Mouse (Mus musculus): Measurements from ENCODE around the gene Lpar2.

The Lpar2 gene

DNA sequence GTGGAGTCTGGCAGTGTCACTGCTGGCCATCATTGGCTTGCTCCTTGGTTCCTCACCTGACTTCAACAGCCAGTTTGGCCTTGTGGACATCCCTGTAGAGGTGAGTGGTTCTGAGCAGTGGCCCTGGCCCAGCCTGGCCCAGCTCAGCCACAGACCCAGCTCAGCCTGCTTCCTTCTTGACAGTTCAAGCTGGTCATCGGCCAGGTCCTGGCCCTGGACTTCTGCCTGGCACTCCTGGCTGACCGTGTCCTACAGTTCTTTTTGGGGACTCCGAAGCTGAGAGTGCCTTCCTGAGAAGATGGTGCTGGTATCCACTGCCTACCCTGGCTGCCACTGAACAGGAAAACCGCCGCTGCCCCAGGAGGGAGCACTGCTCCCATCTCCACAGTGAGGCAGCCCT is 15.0 kb upstream of the Lpar2 start:
- DNase-seq (ENCODE audit: low spot score), result no peak

DNA sequence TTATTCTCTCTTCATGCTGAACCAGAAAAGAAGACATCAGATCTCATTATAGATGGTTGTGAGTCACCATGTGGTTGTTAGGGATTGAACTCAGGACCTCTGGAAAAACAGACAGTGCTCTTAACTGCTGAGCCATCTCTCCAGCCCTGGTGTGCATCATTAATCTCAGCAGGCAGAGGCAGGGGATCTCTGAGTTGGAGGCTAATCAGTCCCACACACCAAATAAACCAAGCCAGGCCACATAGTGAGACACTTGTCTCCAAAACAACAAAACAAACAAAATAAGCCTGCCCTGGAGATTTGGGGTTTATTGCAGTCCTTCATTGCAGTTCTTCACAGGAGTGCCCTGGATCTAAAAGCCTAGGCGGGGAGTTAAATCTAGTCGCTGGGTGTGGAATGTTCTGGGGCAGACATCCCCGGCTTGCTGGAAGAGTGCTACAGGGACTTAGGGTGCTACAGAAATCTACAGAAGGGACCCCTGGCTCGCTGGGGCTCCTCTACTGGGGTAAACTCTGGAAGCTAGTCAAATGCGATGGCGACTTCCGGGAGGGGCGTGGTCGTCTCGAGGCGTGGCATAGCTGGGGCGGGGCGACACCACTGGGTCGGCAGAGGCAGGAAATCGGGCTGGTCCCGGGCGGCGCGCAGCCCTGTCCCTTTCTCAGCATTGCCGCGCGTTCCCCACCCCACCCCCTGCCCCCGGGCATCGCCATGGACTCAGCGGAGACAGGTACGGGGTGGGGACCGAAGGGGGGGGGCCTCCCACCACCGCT is 13.9 kb upstream of the Lpar2 start, which contains the start of gene Gmip:
Gene Gmip, plus strand, starts transcription at position 586 of the 770 bp plus-strand sequence.
- peak; percentile 81 for DNase-seq (ENCODE audit: low spot score)

GRCm38 (mm10) chr8:69808864-69809403 is 13.3 kb upstream of the Lpar2 start:
- no peak for DNase-seq (ENCODE audit: low spot score)

DNA sequence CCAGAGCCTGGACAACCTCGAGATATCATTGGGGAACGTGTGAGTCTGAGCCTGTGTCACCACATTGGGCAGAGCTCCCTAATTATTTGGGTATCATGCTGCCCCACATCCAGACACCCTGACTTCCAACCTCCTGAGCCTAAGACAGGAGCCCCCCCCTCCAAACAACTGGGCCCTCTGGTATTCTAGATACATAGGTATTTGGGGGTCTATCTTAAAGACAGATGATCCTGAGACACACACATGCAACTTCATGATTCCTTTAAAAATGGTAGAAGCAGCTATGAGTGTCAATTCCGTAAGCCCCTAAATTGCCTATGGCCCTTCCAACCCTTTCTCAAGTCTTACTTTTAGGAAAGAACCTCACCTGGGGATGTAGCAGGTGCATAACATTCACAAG is 12.4 kb upstream of the Lpar2 start:
- no peak for DNase-seq (ENCODE audit: low spot score)

DNA sequence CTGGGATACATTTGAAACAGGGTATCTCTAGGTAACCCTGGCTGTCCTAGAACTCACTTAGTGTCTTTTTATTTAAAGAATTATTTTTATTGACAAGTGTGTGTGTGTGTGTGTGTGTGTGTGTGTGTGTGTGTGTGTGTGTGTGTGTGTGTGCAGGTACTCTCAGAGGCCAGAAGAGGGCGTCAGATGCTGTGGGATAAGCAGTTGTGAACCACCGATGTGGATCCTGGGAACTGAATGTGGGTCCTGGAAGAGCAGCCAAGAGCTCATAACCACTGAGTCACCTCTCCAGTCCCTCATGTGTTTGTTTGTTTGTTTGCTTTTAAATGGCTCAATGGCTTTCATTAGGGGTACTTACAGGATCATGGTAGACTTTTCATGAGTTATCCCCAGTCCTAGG is 7.3 kb upstream of the Lpar2 start:
- DNase-seq (ENCODE audit: low spot score), result no peak

- peak; percentile 36 for DNase-seq (ENCODE audit: low spot score)
Observed at GRCm38 (mm10) chr8:69815396-69815795, 6.8 kb upstream of the Lpar2 start.

GRCm38 (mm10) chr8:69820466-69820865 is 1.8 kb upstream of the Lpar2 start:
- DNase-seq (ENCODE audit: low spot score), result peak; percentile 67

- no peak for DNase-seq (ENCODE audit: low spot score)
Observed at GRCm38 (mm10) chr8:69821971-69822385, 251 bp upstream of the Lpar2 start.

DNA sequence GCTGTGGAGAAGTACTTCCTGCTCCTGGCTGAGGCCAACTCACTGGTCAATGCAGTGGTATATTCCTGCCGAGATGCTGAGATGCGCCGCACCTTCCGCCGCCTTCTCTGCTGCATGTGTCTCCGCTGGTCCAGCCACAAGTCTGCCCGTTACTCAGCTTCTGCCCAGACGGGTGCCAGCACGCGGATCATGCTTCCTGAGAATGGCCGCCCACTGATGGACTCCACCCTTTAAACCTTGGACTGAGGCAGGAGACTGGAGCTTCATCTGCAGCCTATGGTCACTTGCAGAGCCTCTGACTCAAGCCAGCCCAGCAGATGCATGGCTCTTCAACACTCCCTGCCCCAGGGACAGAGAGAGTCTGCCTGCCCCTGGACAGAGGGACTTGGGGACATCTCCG is 4.1 kb downstream of the Lpar2 start:
- no peak for DNase-seq (ENCODE audit: low spot score)

- peak; percentile 92 for DNase-seq (ENCODE audit: low spot score)
Observed at GRCm38 (mm10) chr8:69832298-69832853, 10.1 kb downstream of the Lpar2 start, which contains the start of gene Pbx4. Gene Pbx4, plus strand, starts transcription at chr8:69832491.

DNA sequence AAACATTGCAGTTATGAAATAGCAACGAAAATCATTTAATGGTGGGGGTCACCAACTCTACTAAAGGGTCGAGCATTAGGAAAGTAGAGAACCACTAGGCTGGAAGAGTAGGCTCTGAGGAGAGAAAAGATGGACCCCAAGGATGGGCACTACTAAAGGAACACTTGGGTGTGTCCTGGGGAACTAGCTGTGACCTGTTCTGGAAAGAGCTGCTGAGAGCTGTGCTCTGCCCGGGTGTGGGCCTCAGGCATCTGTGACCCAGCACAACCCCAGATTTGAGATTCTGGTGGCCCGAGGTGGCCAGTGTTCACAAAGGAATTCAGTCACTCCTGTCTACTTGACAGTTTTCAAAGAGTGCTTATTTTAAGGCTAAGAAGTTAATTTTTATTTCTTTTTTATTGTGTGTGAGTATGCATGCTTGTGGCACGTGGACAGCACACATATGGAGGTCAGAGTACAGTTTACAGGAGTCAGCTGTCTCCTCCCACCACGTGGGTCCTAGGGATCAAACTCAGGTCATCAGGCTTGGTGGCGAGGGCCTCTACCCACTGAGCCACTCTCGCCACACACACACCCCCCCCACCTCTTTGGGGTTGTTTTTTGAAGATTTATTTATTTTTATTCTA is 14.9 kb downstream of the Lpar2 start:
- DNase-seq (ENCODE audit: low spot score), result peak; percentile 50

GRCm38 (mm10) chr8:69847167-69848065 is 25.2 kb downstream of the Lpar2 start:
- DNase-seq (ENCODE audit: low spot score), result no peak

- peak; percentile 25 for DNase-seq (ENCODE audit: low spot score)
Observed at GRCm38 (mm10) chr8:69848951-69849350, 26.7 kb downstream of the Lpar2 start.

GRCm38 (mm10) chr8:69849899-69850298 is 27.7 kb downstream of the Lpar2 start:
- no peak for DNase-seq (ENCODE audit: low spot score)

- DNase-seq (ENCODE audit: low spot score), result no peak
Observed at GRCm38 (mm10) chr8:69850926-69851506, 28.8 kb downstream of the Lpar2 start.

DNA sequence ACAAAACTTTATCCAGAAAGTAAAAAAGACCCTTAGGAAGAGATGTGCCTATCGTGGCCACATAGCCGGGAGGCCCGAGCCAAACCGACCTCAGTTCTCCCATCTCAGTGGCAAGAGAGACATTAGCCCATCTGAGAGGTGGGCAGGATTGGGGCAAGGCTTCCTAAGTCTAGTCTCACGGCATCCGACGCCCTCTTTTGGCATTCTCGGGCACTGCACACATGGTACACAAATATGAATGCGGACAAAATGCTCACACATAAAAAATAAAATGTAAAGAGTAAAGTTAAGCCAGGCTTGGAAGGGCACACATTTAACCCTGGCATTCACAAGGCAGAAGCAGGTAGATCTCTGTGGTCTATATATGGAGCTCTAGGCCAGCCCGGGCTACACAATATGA is 31.6 kb downstream of the Lpar2 start:
- no peak for DNase-seq (ENCODE audit: low spot score)

DNA sequence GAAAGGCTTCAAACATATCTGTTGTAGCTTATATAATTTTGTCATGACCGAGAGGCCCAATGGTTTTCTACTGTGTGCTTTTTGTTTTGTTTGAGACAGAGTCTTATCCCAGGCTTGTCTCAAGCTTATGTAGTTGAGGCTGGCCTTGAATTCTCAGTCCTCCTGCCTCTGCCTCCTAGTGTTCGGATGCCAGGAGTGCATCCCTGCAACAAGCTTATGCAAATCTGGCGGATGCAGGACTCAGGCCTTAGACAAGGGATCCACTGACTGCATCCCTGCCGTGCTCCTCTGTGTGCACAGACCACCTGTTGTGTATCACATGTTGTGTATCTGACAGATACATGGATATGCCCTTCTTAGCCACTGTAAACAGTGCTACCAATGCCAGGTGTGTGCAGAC is 38.6 kb downstream of the Lpar2 start:
- DNase-seq (ENCODE audit: low spot score), result no peak

- DNase-seq (ENCODE audit: low spot score), result no peak
Observed at GRCm38 (mm10) chr8:69861251-69861650, 39.0 kb downstream of the Lpar2 start.

DNA sequence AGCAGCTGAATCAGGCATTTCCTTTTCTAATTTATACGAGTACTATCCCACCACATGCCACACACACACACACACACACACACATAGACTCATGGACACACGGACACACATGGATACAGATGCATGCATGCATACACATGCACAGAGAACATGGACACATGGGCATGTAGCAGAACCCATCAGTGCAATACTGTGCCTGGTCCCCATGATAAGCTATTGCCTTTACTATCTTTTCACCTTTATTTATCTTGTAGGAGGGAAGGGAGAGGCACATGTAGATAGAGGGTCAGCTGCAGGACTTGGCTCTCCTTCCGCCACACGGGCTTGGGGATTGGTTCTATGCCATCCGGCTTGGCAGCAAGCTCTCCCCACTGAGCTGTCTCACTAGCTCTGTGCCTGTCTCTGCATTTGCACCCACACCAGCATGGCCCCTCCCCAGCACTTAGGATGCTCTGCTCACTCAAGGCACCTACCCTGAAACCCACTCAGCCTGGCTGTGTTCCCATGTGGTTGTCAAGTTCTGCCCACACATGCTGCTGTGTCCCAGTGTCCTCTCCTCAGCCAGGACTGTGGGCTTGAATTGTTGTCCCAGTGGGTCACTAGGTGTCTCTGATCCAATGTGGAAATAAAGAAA is 41.3 kb downstream of the Lpar2 start:
- no peak for DNase-seq (ENCODE audit: low spot score)

DNA sequence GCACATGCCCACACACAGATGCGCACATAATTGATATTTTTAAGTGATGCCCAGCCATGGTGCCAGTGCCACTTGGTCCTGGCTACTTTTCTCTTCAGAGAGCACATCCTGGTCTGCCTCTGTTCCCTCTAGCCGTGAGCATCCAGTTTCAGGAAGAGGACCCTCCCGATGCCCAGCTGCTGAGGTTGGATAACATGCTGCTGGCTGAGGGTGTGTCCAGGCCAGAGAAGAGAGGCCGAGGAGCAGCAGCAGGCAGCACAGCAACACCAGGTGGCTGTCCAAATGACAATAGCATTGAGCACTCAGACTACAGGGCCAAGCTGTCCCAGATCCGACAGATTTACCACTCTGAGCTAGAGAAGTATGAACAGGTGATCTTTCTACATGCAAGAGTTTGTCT is 42.0 kb downstream of the Lpar2 start:
- DNase-seq (ENCODE audit: low spot score), result no peak

DNA sequence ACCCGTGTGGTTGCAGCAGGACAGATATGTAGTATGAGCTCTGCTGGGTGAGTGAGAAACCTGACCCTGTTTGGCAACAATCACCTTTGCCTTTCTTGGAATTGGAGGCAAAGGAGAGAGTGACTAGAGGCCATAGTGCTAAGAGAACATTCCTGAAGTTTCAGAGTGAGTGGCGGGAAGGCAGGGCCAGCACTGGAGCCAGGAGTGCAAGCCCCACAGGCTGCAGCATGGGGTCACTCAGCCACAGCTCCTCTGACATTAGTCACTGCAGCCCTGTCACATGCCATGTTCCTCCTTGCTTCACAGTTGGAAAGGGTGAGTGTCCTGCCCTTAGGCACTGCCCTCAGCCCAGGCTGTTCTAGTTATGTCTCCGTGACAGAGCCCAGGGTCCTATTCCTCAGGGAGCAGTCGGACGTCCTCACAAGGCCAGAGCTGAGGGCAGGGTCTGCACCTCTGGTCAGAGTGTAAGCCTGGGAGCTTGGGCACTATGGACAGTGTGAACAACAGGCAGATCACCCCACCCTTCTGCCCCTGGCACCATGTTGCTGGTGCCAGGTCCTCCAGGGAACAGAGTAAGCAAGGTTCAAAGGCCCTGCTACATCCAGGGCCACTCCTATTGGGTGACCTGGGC is 45.6 kb downstream of the Lpar2 start:
- no peak for DNase-seq (ENCODE audit: low spot score)

Data from yolk sac, embryonic 10.5 days (tissue).